Mouse (Mus musculus) C2C12 (cell line): ENCODE results near the gene Add1.

Experiments
- CTCF ChIP-seq: IDR thresholded peaks from one replicate; pipeline ENCODE4 v1.5.1; 2011; ENCODE audit not compliant: control insufficient read depth, insufficient read depth, insufficient read length
- FOSL1 ChIP-seq: IDR thresholded peaks from one replicate; pipeline ENCODE4 v1.8.0; 2011; ENCODE audit warnings: mild to moderate bottlenecking, low read length; ENCODE audit not compliant: poor library complexity, insufficient read depth, severe bottlenecking
- MAX ChIP-seq: IDR thresholded peaks from one replicate; pipeline ENCODE4 v1.6.1; 2011; ENCODE audit warnings: mild to moderate bottlenecking, control low read depth
- MYOG ChIP-seq: IDR thresholded peaks from one replicate; pipeline ENCODE4 v1.6.1; 2011; ENCODE audit not compliant: control insufficient read depth, insufficient read length; ENCODE audit errors: extremely low read depth
- USF1 ChIP-seq: IDR thresholded peaks from one replicate; pipeline ENCODE4 v1.6.1; 2011; ENCODE audit warnings: low read depth, mild to moderate bottlenecking, control low read depth, moderate library complexity

GRCm38 (mm10) chr5:34526477-34526775 lies 47.0 kb upstream of the Add1 start:
- TF ChIP-seq FOSL1 = no peak
- TF ChIP-seq MAX = no peak
- TF ChIP-seq CTCF = no peak
- TF ChIP-seq USF1 = no peak
- TF ChIP-seq MYOG = no peak
